Mouse (Mus musculus): ENCODE measurements around the gene Lrrc47. TPM values are rescaled to one million over a fixed set of nuclear protein-coding genes. Genes with fewer than 3 reads are reported as not detected.

Lrrc47 gene
- polyA plus RNA-seq, 1 experiment = 42.5 TPM

DNA sequence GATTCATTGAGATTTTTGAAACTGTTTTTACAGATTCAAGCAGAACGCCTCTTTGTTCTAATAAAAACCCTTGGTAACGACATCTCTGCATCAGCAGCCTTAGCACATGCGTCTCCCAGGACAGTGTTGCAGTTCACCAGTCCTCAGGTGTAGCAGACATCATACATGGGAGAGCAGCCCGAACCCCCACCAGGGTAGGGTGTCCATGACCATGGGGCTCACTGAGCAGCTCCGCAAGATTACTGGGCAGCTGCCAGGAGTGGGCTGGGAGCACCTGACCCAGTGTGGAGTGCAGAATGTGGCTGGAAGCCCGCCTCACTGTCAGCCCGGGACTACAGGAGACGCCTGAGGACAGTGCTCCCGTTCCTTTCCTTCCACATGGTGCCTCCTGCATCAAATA, 9.9 kb downstream of the Lrrc47 start:
- H3K4me2 ChIP-seq (ENCODE audit: low read depth) = no peak overlapping the region
- no peak overlapping the region for H3ac ChIP-seq (ENCODE audit: control insufficient read depth, insufficient read length)
- TF ChIP-seq SRF (IDR thresholded peaks at IDR 0.05; ENCODE audit: control insufficient read depth, insufficient read length, low read depth) = no peak
- H3K79me2 ChIP-seq (ENCODE audit: control insufficient read depth, insufficient read depth) = no peaks in the 10 kb centered on the region
- H3K4me3 ChIP-seq = no peak overlapping the region
- no peaks in the 10 kb centered on the region for H3K27me3 ChIP-seq (ENCODE audit: control insufficient read depth, insufficient read depth, insufficient read length)
- H3K36me3 ChIP-seq (ENCODE audit: control insufficient read depth, insufficient read depth) = peaks cover 14% of the 10 kb centered on the region

DNA sequence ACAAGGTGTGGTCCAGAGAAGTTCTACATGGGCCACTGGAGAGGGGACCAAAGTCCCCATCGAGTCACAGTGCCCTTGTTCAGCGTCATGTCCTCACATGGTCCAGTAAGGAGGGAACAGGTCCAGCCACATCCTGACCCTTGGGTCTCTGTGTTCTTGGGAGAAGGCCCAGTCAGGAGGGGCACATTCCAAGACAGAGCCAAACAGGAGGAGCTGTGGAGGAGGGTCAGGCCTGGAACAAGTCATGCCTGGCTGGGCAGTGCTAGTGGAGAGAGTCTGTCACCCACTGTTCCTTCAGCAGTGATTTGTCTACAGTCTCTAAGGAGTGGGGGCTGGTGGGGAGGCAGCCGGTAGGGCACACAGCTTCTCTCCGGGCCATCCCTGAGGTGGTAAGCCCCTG, 10.9 kb downstream of the Lrrc47 start:
- TF ChIP-seq MYOG (IDR thresholded peaks at IDR 0.05; ENCODE audit: control insufficient read depth in 1 of 3, insufficient read depth in 1 of 3, insufficient read length in 2 of 3, low read depth in 2 of 3) = no peak
- TF ChIP-seq POLR2AphosphoS2 (IDR thresholded peaks at IDR 0.05; ENCODE audit: insufficient read length, low read depth) = peak; percentile 51
- Histone ChIP-seq H3K36me3 (ENCODE audit: control insufficient read depth, insufficient read depth) (peaks cover 14% of the 10 kb centered on the region), H3K79me2 (ENCODE audit: control insufficient read depth, insufficient read depth) (no peaks in the 10 kb centered on the region), H3K27me3 (ENCODE audit: control insufficient read depth, insufficient read depth, insufficient read length) (peaks cover 8% of the 10 kb centered on the region), H3ac (ENCODE audit: control insufficient read depth, insufficient read length) (no peak overlapping the region), H3K4me2 (ENCODE audit: low read depth) (no peak overlapping the region), H3K4me3 (no peak overlapping the region)

DNA sequence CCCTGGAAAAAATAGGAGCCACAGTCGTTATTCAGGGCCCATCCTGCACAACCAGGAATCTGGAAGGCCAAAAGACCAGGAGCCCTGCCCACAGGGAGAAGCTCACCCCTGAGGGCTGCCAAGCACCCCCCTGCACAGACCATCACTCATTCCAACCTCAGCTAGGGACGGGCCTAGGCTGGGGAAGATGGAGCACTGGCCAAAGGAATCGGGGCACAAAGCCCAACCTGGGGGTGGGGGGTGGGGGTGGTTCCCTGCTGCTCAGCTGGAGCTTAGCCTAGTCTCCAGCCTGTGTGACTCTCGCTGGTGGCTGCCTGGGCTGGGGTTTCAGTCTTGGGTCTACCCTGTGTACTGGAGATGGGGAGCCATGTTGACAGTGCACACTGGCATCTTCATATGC, 11.3 kb downstream of the Lrrc47 start:
- Histone ChIP-seq H3K4me2 (ENCODE audit: low read depth) (no peak overlapping the region), H3ac (ENCODE audit: control insufficient read depth, insufficient read length) (no peak overlapping the region), H3K4me3 (no peak overlapping the region), H3K36me3 (ENCODE audit: control insufficient read depth, insufficient read depth) (peaks cover 14% of the 10 kb centered on the region), H3K27me3 (ENCODE audit: control insufficient read depth, insufficient read depth, insufficient read length) (peaks cover 13% of the 10 kb centered on the region), H3K79me2 (ENCODE audit: control insufficient read depth, insufficient read depth) (no peaks in the 10 kb centered on the region)
- TF ChIP-seq POLR2AphosphoS2 (IDR thresholded peaks at IDR 0.05; ENCODE audit: insufficient read length, low read depth) (peak; percentile 33), CEBPB (IDR thresholded peaks at IDR 0.05; ENCODE audit: insufficient read depth, poor library complexity, severe bottlenecking) (no peak), SRF (IDR thresholded peaks at IDR 0.05; ENCODE audit: control insufficient read depth, insufficient read length, low read depth) (no peak), TCF3 (IDR thresholded peaks at IDR 0.05; ENCODE audit: insufficient read length, low read depth) (no peak), MYOD1 (IDR thresholded peaks at IDR 0.05; ENCODE audit: control insufficient read depth in 1 of 3, insufficient read length in 2 of 3, low read depth in 2 of 3) (no peak), E2F4 (IDR thresholded peaks at IDR 0.05; ENCODE audit: insufficient read depth) (no peak), MYOG (IDR thresholded peaks at IDR 0.05; ENCODE audit: control insufficient read depth in 1 of 3, insufficient read depth in 1 of 3, insufficient read length in 2 of 3, low read depth in 2 of 3) (no peak)

DNA sequence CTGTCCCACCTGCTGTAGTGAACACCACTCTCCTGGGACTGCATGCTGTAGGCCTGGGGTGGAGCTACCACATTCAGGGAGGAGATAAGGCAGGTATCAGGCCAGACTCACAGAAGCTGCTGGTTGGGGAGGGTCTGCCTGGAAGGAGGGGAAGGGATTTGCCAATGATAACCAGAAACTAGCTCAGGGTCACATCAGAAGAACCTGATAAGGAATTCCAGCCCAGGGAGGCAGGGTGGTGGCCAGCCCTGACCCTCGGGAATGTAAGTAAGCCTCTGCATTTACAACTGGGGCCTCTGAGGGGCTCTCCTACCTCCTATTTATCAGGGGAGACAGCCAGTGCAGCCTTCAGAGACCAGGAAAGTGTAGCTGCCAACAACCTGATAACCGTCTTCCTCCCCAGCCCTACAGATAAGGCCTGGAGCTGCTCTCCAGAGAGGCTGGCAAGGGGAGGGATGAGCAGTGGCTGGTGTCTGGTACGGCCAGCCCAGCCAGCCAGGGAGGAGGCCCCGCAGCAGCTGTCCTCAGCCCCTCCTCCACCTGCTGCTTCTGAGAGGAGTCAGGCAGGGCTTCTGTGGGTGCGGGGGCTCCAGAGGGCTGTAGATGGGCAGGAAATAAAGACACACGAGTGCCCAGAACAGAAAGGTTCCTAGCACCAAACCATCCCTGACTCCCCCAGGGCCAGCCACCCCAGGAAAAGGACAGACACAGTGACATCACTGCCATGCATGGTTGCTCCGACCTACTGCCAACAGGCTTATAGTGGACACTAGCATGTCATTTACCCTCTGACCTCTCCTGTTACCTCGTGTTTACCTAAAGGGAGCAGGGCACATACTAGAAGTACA, 12.4 kb downstream of the Lrrc47 start:
- peaks cover 14% of the 10 kb centered on the region for H3K27me3 ChIP-seq (ENCODE audit: control insufficient read depth, insufficient read depth, insufficient read length)
- TF ChIP-seq TCF3 (IDR thresholded peaks at IDR 0.05; ENCODE audit: insufficient read length, low read depth) (no peak), MYOG (IDR thresholded peaks at IDR 0.05; ENCODE audit: control insufficient read depth in 1 of 3, insufficient read depth in 1 of 3, insufficient read length in 2 of 3, low read depth in 2 of 3) (peak in 2 of 3 experiments; percentile 51 to 82), MYOD1 (IDR thresholded peaks at IDR 0.05; ENCODE audit: control insufficient read depth in 1 of 3, insufficient read length in 2 of 3, low read depth in 2 of 3) (peak in 1 of 3 experiments; percentile 78), CEBPB (IDR thresholded peaks at IDR 0.05; ENCODE audit: insufficient read depth, poor library complexity, severe bottlenecking) (no peak)
- H3K4me2 ChIP-seq (ENCODE audit: low read depth) = peak overlapping the region; percentile 24
- H3K36me3 ChIP-seq (ENCODE audit: control insufficient read depth, insufficient read depth) = peaks cover 8% of the 10 kb centered on the region
- no peak overlapping the region for H3ac ChIP-seq (ENCODE audit: control insufficient read depth, insufficient read length)
- no peaks in the 10 kb centered on the region for H3K79me2 ChIP-seq (ENCODE audit: control insufficient read depth, insufficient read depth)
- no peak overlapping the region for H3K4me3 ChIP-seq

DNA sequence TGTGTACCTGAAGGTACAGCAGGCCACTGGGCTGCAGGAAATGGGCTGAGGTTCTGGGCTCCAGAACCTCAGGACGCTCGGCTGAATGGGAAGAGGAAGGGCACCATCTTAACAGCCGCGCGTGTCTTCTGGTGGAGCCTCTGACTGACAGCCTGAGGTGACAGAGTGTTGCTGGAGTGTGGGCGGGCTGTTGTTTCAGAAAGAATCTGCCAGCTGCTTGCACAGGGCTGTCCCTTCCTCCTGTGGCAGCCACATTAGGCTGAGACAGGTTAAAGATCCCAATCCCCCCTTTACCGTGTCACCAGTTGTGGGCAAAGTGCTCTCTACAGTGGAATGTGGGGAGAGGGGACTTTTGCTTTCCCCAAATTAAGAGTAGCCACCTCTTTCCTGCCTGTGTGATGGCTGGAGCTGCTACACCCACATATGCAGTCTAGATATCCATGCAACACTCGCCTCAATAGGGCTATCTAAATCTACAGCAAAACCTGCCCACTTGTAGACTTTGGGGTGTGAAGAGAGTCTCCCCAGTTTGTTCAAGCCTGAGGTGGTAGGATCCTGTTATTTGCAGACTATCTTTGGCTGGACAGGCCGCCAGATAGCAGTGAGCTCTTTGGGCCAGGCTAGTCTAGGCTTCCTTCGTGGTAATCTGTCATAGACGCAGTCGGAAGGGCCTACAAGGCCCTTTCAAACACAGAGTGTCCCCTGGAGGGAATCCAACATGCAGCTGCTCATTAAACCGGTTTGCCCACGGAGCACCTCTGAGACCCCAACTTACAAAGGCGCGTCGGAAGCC, 13.4 kb downstream of the Lrrc47 start:
- Histone ChIP-seq H3ac (ENCODE audit: control insufficient read depth, insufficient read length) (no peak overlapping the region), H3K4me3 (no peak overlapping the region), H3K27me3 (ENCODE audit: control insufficient read depth, insufficient read depth, insufficient read length) (peaks cover 18% of the 10 kb centered on the region), H3K79me2 (ENCODE audit: control insufficient read depth, insufficient read depth) (no peaks in the 10 kb centered on the region), H3K36me3 (ENCODE audit: control insufficient read depth, insufficient read depth) (peaks cover 2% of the 10 kb centered on the region), H3K4me2 (ENCODE audit: low read depth) (peak overlapping the region; percentile 48)
- TF ChIP-seq POLR2A (IDR thresholded peaks at IDR 0.05; ENCODE audit: insufficient read length, low read depth) (no peak), POLR2AphosphoS2 (IDR thresholded peaks at IDR 0.05; ENCODE audit: insufficient read length, low read depth) (no peak), TCF3 (IDR thresholded peaks at IDR 0.05; ENCODE audit: insufficient read length, low read depth) (no peak), MYOG (IDR thresholded peaks at IDR 0.05; ENCODE audit: control insufficient read depth in 1 of 3, insufficient read depth in 1 of 3, insufficient read length in 2 of 3, low read depth in 2 of 3) (no peak), SRF (IDR thresholded peaks at IDR 0.05; ENCODE audit: control insufficient read depth, insufficient read length, low read depth) (no peak), USF1 (IDR thresholded peaks at IDR 0.05; ENCODE audit: low read depth) (no peak), MYOD1 (IDR thresholded peaks at IDR 0.05; ENCODE audit: control insufficient read depth in 1 of 3, insufficient read length in 2 of 3, low read depth in 2 of 3) (peak in 1 of 3 experiments; percentile 31), TCF12 (IDR thresholded peaks at IDR 0.05; ENCODE audit: insufficient read depth, poor library complexity, severe bottlenecking) (no peak)

All from myocyte (in vitro differentiated cells).